Mouse (Mus musculus) forebrain, embryonic 14.5 days (tissue): Measurements from ENCODE around the gene Cald1. TPM values are rescaled to one million over a fixed set of nuclear protein-coding genes. Genes with fewer than 3 reads are reported as not detected.

Experiments used
- ATAC-seq: fragments of 200-750 bp; cut with Nextera tagmentation; 2 replicates; pipeline ENCODE4 v1.8.0; 2017; ENCODE audit warnings: mild to moderate bottlenecking, moderate library complexity
- DNase-seq: peaks from one replicate; pipeline ENCODE4 v3.0.0-alpha.2; 2015; ENCODE audit warnings: low spot score
- H3K27ac ChIP-seq: fragments of 300-500 bp; sonication (generic); 2 replicates; pipeline ENCODE4 v1.5.1; 2014; ENCODE audit warnings: low read depth, mild to moderate bottlenecking, control low read depth, low read length, moderate library complexity
- H3K27me3 ChIP-seq: fragments of 300-500 bp; sonication (generic); replicated peaks from 2 replicates; pipeline ENCODE4 v1.6.1; 2014; ENCODE audit warnings: low read length, control low read depth, mixed read lengths; ENCODE audit not compliant: control insufficient read depth, insufficient read depth
- H3K36me3 ChIP-seq: fragments of 300-500 bp; sonication (generic); 2 replicates; pipeline ENCODE4 v1.6.1; 2014; ENCODE audit warnings: low read length, control low read depth; ENCODE audit not compliant: control insufficient read depth, insufficient read depth
- H3K4me1 ChIP-seq: fragments of 300-500 bp; sonication (generic); 2 replicates; pipeline ENCODE4 v1.6.1; 2014; ENCODE audit warnings: antibody characterized with exemption, low read length, control low read depth; ENCODE audit not compliant: control insufficient read depth, insufficient read depth
- H3K4me2 ChIP-seq: fragments of 300-500 bp; sonication (generic); 2 replicates; pipeline ENCODE4 v1.6.1; 2014; ENCODE audit warnings: mild to moderate bottlenecking, control low read depth, low read length
- H3K4me3 ChIP-seq: fragments of 300-500 bp; sonication (generic); 2 replicates; pipeline ENCODE4 v1.5.1; 2014; ENCODE audit warnings: low read depth, low read length, control low read depth
- H3K9ac ChIP-seq: fragments of 300-500 bp; sonication (generic); 2 replicates; pipeline ENCODE4 v1.6.1; 2014; ENCODE audit warnings: mild to moderate bottlenecking, low read length, control low read depth, moderate library complexity
- H3K9me3 ChIP-seq: fragments of 300-500 bp; sonication (generic); replicated peaks from 2 replicates; pipeline ENCODE4 v1.6.1; 2016; ENCODE audit warnings: low read length, control low read depth, mixed read lengths; ENCODE audit not compliant: control insufficient read depth
- WGBS: fragments of 180-500 bp; shearing (Covaris S2); extraction: QIAGEN DNeasy Blood & Tissue Kit; methylation state at CpG from one replicate; pipeline ENCODE4 v1.1.7; 2014; 5-methylcytosine and 5-hydroxymethylcytosine counted together
- polyA plus RNA-seq: library from polyadenylated mRNA; unstranded; fragments of >200 nt; fragmentation: Nextera tagmentation; extraction: Ambion mirVana; gene quantifications from 2 replicates; pipeline ENCODE4 v1.2.1, GENCODE M21; 2014

Cald1 gene
- polyA plus RNA-seq, 1 experiment from 2014 or later, result 46.4 TPM

GRCm38 (mm10) chr6:34583365-34583764 lies 14.9 kb upstream of the Cald1 start:
- no peak overlapping the region for H3K27ac ChIP-seq
- H3K9me3 ChIP-seq, result no peaks in the 10 kb centered on the region
- no peaks in the 10 kb centered on the region for H3K36me3 ChIP-seq
- WGBS, result 70% methylated on average over 5 of the region's 5 CpGs
- no peaks in the 10 kb centered on the region for H3K4me1 ChIP-seq
- ATAC-seq, result no peak
- H3K4me3 ChIP-seq, result no peak overlapping the region
- no peak overlapping the region for H3K4me2 ChIP-seq
- H3K27me3 ChIP-seq, result no peaks in the 10 kb centered on the region
- H3K9ac ChIP-seq, result no peak overlapping the region
- no peak for DNase-seq

GRCm38 (mm10) chr6:34588066-34588465 lies 10.2 kb upstream of the Cald1 start:
- no peak overlapping the region for H3K4me3 ChIP-seq
- WGBS, result 81% methylated on average over 4 of the region's 4 CpGs
- no peak for DNase-seq
- H3K27me3 ChIP-seq, result no peaks in the 10 kb centered on the region
- no peaks in the 10 kb centered on the region for H3K36me3 ChIP-seq
- no peak overlapping the region for H3K4me2 ChIP-seq
- H3K27ac ChIP-seq, result no peak overlapping the region
- no peak overlapping the region for H3K9ac ChIP-seq
- no peaks in the 10 kb centered on the region for H3K9me3 ChIP-seq
- no peaks in the 10 kb centered on the region for H3K4me1 ChIP-seq
- ATAC-seq, result no peak

GRCm38 (mm10) chr6:34590716-34591115 lies 7.6 kb upstream of the Cald1 start:
- Histone ChIP-seq H3K27ac (no peak overlapping the region), H3K27me3 (no peaks in the 10 kb centered on the region), H3K4me2 (no peak overlapping the region), H3K9me3 (no peaks in the 10 kb centered on the region), H3K4me1 (no peaks in the 10 kb centered on the region), H3K4me3 (no peak overlapping the region), H3K36me3 (no peaks in the 10 kb centered on the region), H3K9ac (no peak overlapping the region)
- DNase-seq (no peak), ATAC-seq (no peak)
- 94% methylated on average over 9 of the region's 9 CpGs for WGBS

GRCm38 (mm10) chr6:34593353-34593752 lies 4.9 kb upstream of the Cald1 start:
- ATAC-seq, result no peak
- Histone ChIP-seq H3K4me2 (no peak overlapping the region), H3K27me3 (no peaks in the 10 kb centered on the region), H3K4me3 (no peak overlapping the region), H3K36me3 (no peaks in the 10 kb centered on the region), H3K9ac (no peak overlapping the region), H3K27ac (no peak overlapping the region), H3K9me3 (no peaks in the 10 kb centered on the region), H3K4me1 (peaks cover 5% of the 10 kb centered on the region; the same call in 1 of the 2 replicates)
- no peak for DNase-seq
- 91% methylated on average over 1 of the region's 1 CpGs for WGBS

GRCm38 (mm10) chr6:34597316-34597715 lies 984 bp upstream of the Cald1 start:
- Histone ChIP-seq H3K4me3 (no peak overlapping the region), H3K4me1 (peaks cover 9% of the 10 kb centered on the region; the same call in 1 of the 2 replicates), H3K36me3 (no peaks in the 10 kb centered on the region), H3K9ac (no peak overlapping the region), H3K4me2 (no peak overlapping the region), H3K27ac (no peak overlapping the region), H3K9me3 (no peaks in the 10 kb centered on the region), H3K27me3 (no peaks in the 10 kb centered on the region)
- WGBS, result 36% methylated on average over 3 of the region's 3 CpGs
- ATAC-seq, result no peak
- DNase-seq, result no peak

- 65% methylated on average over 9 of the region's 9 CpGs for WGBS
- no peak for ATAC-seq
- H3K4me2 ChIP-seq, result no peak overlapping the region
- no peak overlapping the region for H3K9ac ChIP-seq
- no peaks in the 10 kb centered on the region for H3K27me3 ChIP-seq
- H3K4me3 ChIP-seq, result no peak overlapping the region
- no peaks in the 10 kb centered on the region for H3K9me3 ChIP-seq
- DNase-seq, result no peak
- no peaks in the 10 kb centered on the region for H3K36me3 ChIP-seq
- H3K27ac ChIP-seq, result no peak overlapping the region
- peaks cover 9% of the 10 kb centered on the region; the same call in 1 of the 2 replicates for H3K4me1 ChIP-seq
Measured at GRCm38 (mm10) chr6:34599171-34599570, 871 bp downstream of the Cald1 start.

GRCm38 (mm10) chr6:34599631-34600111 lies 1.4 kb downstream of the Cald1 start:
- 65% methylated on average over 10 of the region's 10 CpGs for WGBS
- peaks cover 9% of the 10 kb centered on the region; the same call in 1 of the 2 replicates for H3K4me1 ChIP-seq
- H3K4me2 ChIP-seq, result no peak overlapping the region
- H3K36me3 ChIP-seq, result no peaks in the 10 kb centered on the region
- H3K9ac ChIP-seq, result no peak overlapping the region
- ATAC-seq (no peak), DNase-seq (no peak)
- no peak overlapping the region for H3K4me3 ChIP-seq
- H3K9me3 ChIP-seq, result no peaks in the 10 kb centered on the region
- H3K27ac ChIP-seq, result no peak overlapping the region
- no peaks in the 10 kb centered on the region for H3K27me3 ChIP-seq

- DNase-seq (no peak), ATAC-seq (no peak)
- 87% methylated on average over 4 of the region's 4 CpGs for WGBS
Measured at GRCm38 (mm10) chr6:34600850-34601249, 2.5 kb downstream of the Cald1 start.

GRCm38 (mm10) chr6:34602091-34602490 lies 3.8 kb downstream of the Cald1 start:
- no peaks in the 10 kb centered on the region for H3K9me3 ChIP-seq

More at GRCm38 (mm10) chr6:34600850-34601249, 2.5 kb downstream of the Cald1 start:
- Histone ChIP-seq H3K4me3 (no peak overlapping the region), H3K27me3 (no peaks in the 10 kb centered on the region), H3K4me2 (no peak overlapping the region), H3K9me3 (no peaks in the 10 kb centered on the region), H3K36me3 (no peaks in the 10 kb centered on the region), H3K9ac (no peak overlapping the region), H3K27ac (no peak overlapping the region), H3K4me1 (peaks cover 9% of the 10 kb centered on the region; the same call in 1 of the 2 replicates)

More at GRCm38 (mm10) chr6:34602091-34602490, 3.8 kb downstream of the Cald1 start:
- ATAC-seq (no peak), DNase-seq (no peak)
- H3K9ac ChIP-seq, result no peak overlapping the region
- no peaks in the 10 kb centered on the region for H3K36me3 ChIP-seq
- H3K27ac ChIP-seq, result no peak overlapping the region
- no peak overlapping the region for H3K4me2 ChIP-seq
- 86% methylated on average over 2 of the region's 2 CpGs for WGBS
- no peak overlapping the region for H3K4me3 ChIP-seq
- H3K4me1 ChIP-seq, result peaks cover 9% of the 10 kb centered on the region; the same call in 1 of the 2 replicates
- H3K27me3 ChIP-seq, result no peaks in the 10 kb centered on the region
